Mouse (Mus musculus): ENCODE results near the gene Ahr. TPM values are rescaled to one million over a fixed set of nuclear protein-coding genes. Genes with fewer than 3 reads are reported as not detected.

Ahr gene
- total and polyA plus RNA-seq, 2 experiments from 2014 or later: 2.7 to 11.5 TPM

- no peak overlapping the region for H3K4me3 ChIP-seq (ENCODE audit: low read length)
- no peak for TF ChIP-seq CTCF (IDR thresholded peaks at IDR 0.05; ENCODE audit: low read depth)
- no peaks in the 10 kb centered on the region for H3K36me3 ChIP-seq (ENCODE audit: insufficient read depth, low read length)
- ATAC-seq: no peak
- no peak overlapping the region for H3K9ac ChIP-seq (replicated peaks; ENCODE audit: low read length)
- no peak overlapping the region for H3K27ac ChIP-seq
- H3K4me1 ChIP-seq (ENCODE audit: insufficient read depth, low read length): no peaks in the 10 kb centered on the region
- WGBS: 81% methylated on average over 5 of the region's 5 CpGs
- H3K4me2 ChIP-seq (ENCODE audit: low read depth, low read length): no peak overlapping the region
- no peaks in the 10 kb centered on the region for H3K27me3 ChIP-seq (ENCODE audit: insufficient read depth, low read length)
- H3K9me3 ChIP-seq (ENCODE audit: low read length): no peaks in the 10 kb centered on the region
- no peak for DNase-seq (ENCODE audit: low spot score)
These were observed 55.9 kb downstream of the Ahr start for GRCm38 (mm10) chr12:35478906-35479305.

- H3K4me2 ChIP-seq (ENCODE audit: low read depth, low read length): no peak overlapping the region
- H3K9ac ChIP-seq (replicated peaks; ENCODE audit: low read length): no peak overlapping the region
- no peak for DNase-seq (ENCODE audit: low spot score)
- 85% methylated on average over 1 of the region's 1 CpGs for WGBS
- H3K27me3 ChIP-seq (ENCODE audit: insufficient read depth, low read length): no peaks in the 10 kb centered on the region
- no peak overlapping the region for H3K27ac ChIP-seq
- no peak overlapping the region for H3K4me3 ChIP-seq (ENCODE audit: low read length)
- no peak for ATAC-seq
- no peaks in the 10 kb centered on the region for H3K36me3 ChIP-seq (ENCODE audit: insufficient read depth, low read length)
- no peak for TF ChIP-seq CTCF (IDR thresholded peaks at IDR 0.05; ENCODE audit: low read depth)
- H3K4me1 ChIP-seq (ENCODE audit: insufficient read depth, low read length): no peaks in the 10 kb centered on the region
- H3K9me3 ChIP-seq (ENCODE audit: low read length): no peaks in the 10 kb centered on the region
These were observed 71.4 kb downstream of the Ahr start for GRCm38 (mm10) chr12:35463457-35463856.

DNA sequence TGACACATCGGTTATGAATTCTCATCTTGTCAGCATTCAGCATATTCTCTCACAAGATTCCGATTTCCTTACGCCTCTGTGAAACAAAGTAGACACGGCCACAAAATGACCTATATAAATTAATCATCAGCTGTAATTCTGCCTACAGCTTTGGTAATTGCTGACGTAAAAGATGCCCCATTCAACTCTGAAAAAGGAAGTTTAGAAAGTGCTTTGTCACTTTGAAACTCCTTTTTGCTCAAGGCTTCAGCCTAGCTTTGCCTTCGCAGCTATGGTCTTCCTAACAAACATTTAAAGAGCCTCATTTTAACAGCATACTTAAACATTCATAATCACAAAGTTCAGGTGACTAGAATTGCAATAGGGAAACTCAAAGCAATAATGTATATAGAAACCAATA, 72.2 kb downstream of the Ahr start:
- no peak overlapping the region for H3K9ac ChIP-seq (replicated peaks; ENCODE audit: low read length)
- TF ChIP-seq CTCF (IDR thresholded peaks at IDR 0.05; ENCODE audit: low read depth): no peak
- WGBS: 82% methylated on average over 6 of the region's 6 CpGs
- H3K4me1 ChIP-seq (ENCODE audit: insufficient read depth, low read length): no peaks in the 10 kb centered on the region
- no peaks in the 10 kb centered on the region for H3K36me3 ChIP-seq (ENCODE audit: insufficient read depth, low read length)
- H3K4me2 ChIP-seq (ENCODE audit: low read depth, low read length): no peak overlapping the region
- ATAC-seq: no peak
- no peaks in the 10 kb centered on the region for H3K27me3 ChIP-seq (ENCODE audit: insufficient read depth, low read length)
- no peak overlapping the region for H3K27ac ChIP-seq
- H3K4me3 ChIP-seq (ENCODE audit: low read length): no peak overlapping the region
- DNase-seq (ENCODE audit: low spot score): no peak
- H3K9me3 ChIP-seq (ENCODE audit: low read length): no peaks in the 10 kb centered on the region

DNA sequence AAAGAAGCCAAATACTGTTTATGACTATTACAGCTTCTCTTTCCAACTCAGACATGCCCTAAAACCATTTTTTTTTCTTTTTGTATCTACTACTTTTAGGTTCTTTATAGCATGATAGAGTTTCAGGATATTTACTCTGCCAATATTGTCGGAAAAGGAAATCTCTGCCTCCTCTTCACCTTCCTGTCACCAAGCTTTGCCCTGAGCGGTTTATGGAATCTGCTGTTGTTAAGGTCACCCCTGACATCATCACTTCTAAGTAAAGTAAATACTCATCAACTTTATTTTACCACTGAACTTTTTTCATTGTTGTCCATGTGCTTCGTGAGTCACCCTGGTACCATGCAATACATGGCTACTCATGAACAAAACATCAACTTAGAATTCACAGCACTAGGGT, 75.2 kb downstream of the Ahr start:
- Histone ChIP-seq H3K36me3 (ENCODE audit: insufficient read depth, low read length) (no peaks in the 10 kb centered on the region), H3K4me3 (ENCODE audit: low read length) (no peak overlapping the region), H3K4me1 (ENCODE audit: insufficient read depth, low read length) (no peaks in the 10 kb centered on the region), H3K9ac (replicated peaks; ENCODE audit: low read length) (no peak overlapping the region), H3K4me2 (ENCODE audit: low read depth, low read length) (no peak overlapping the region), H3K27me3 (ENCODE audit: insufficient read depth, low read length) (no peaks in the 10 kb centered on the region), H3K27ac (no peak overlapping the region), H3K9me3 (ENCODE audit: low read length) (no peaks in the 10 kb centered on the region)
- DNase-seq (ENCODE audit: low spot score) (no peak), ATAC-seq (no peak)
- whole genome bisulfite sequencing: 86% methylated on average over 3 of the region's 3 CpGs
- no peak for TF ChIP-seq CTCF (IDR thresholded peaks at IDR 0.05; ENCODE audit: low read depth)

Measured in hindbrain, postnatal 0 days (tissue).